ENCODE assay signal across 9 mouse cellular contexts in the genomic region with DNA sequence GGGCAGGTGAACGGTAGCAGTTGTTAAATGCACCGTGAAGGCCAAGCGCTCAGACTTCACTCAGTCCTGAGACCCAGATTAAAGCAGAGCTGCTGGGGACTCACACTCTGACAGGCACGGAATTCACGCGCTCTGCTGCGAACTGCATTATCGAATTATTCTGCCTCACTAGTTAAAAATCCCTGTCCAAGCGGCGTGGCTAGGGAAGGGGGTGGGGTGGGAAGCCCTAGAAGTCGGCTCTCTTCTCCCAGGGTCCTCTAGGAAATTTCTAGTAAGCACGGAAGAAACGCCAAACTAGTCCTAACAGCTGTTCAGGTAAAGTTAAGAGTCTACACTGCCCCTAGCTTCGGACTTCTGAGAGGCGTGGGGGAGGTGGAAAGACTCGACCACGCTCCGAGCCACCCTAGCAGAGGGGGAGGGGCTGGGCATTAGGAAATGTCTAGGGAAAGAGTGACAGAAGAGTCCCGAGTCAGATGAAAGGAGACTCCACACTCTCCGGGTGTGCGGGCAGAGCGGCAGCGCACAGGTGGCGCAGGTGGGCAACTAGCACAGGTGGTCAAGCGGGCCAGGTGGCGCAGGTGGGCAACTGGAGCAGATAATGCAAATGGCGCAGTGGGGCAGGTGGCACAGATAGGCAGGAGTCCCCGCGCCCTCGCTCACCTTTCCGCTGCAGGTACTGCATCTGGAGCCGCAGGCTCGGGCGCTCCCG. TPM values are rescaled to one million over a fixed set of nuclear protein-coding genes. Genes with fewer than 3 reads are reported as not detected.
DNase-seq lines count a peak whose midpoint lies in the region; ATAC-seq and TF ChIP-seq lines count a peak whose summit lies in the region.
"Had no signal": no experiment of that assay in that cellular context is flagged by ENCODE, and none has a peak within 500 bp of the region (broad histone marks: within the 10 kb centered on the region; RNA-seq: fewer than 3 reads in every experiment).

No protein-coding gene starts in this region.

- no peak for TF ChIP-seq CTCF in layer of hippocampus, adult 2 months (conservative IDR thresholded peaks at IDR 0.05)
- TF ChIP-seq CTCF in brain, embryonic 14.5 days (IDR thresholded peaks at IDR 0.05; ENCODE audit: borderline replicate concordance, extremely low read depth, insufficient read depth, insufficient read length), result no peak

- H3K9ac ChIP-seq in heart, embryonic 14.5 days (ENCODE audit: low read length), result peak overlapping the region; percentile 74
- peak overlapping the region; percentile 49; the same call in 1 of the 2 replicates for H3K9ac ChIP-seq in midbrain, embryonic 12.5 days (replicated peaks)

- no peak overlapping the region for H3K27ac ChIP-seq in layer of hippocampus, adult 2 months
- peak overlapping the region; percentile 46 to 59; a peak in 3 of 4 replicates for H3K27ac ChIP-seq in heart, embryonic 14.5 days (replicated peaks in 1 of 2; ENCODE audit: control insufficient read depth in 1 of 2, insufficient read depth in 1 of 2, low read depth in 2 of 2, low read length in 2 of 2)
- no peak overlapping the region for H3K27ac ChIP-seq in midbrain, embryonic 12.5 days (replicated peaks)

- peaks cover 8 to 20% of the 10 kb centered on the region in 2 experiments; a peak in 3 of 4 replicates for H3K4me1 ChIP-seq in heart, embryonic 14.5 days (ENCODE audit: control insufficient read depth in 2 of 2, insufficient read depth in 2 of 2, low read length in 2 of 2)
- peaks cover 14% of the 10 kb centered on the region for H3K4me1 ChIP-seq in midbrain, embryonic 12.5 days

- no peaks in the 10 kb centered on the region for H3K9me3 ChIP-seq in heart, embryonic 14.5 days (ENCODE audit: control insufficient read depth, low read length)
- H3K9me3 ChIP-seq in midbrain, embryonic 12.5 days, result no peaks in the 10 kb centered on the region

- peak overlapping the region; percentile 99 for H3K4me2 ChIP-seq in heart, embryonic 14.5 days (ENCODE audit: low read length)
- peak overlapping the region; percentile 95 for H3K4me2 ChIP-seq in midbrain, embryonic 12.5 days (replicated peaks)

- WGBS in heart, embryonic 14.5 days, result 2% methylated on average over 35 of the region's 35 CpGs
- WGBS in midbrain, embryonic 12.5 days, result under 1% methylated on average over 34 of the region's 35 CpGs

- 0 out of 2 replicates have a peak, but pooled peaks cover 6% of the 10 kb centered on the region for H3K27me3 ChIP-seq in heart, embryonic 14.5 days (ENCODE audit: control insufficient read depth, insufficient read depth, low read length)
- H3K27me3 ChIP-seq in midbrain, embryonic 12.5 days, result peaks cover 38% of the 10 kb centered on the region
- H3K27me3 ChIP-seq: Patski had no signal

- no peak for TF ChIP-seq POLR2A in brain, embryonic 14.5 days (IDR thresholded peaks at IDR 0.05; ENCODE audit: borderline replicate concordance, extremely low read depth, insufficient read depth, insufficient read length, poor library complexity, severe bottlenecking)

- H3K36me3 ChIP-seq in heart, embryonic 14.5 days (ENCODE audit: control insufficient read depth, insufficient read depth, low read length), result no peaks in the 10 kb centered on the region
- H3K36me3 ChIP-seq in midbrain, embryonic 12.5 days, result no peaks in the 10 kb centered on the region

- H3K4me3 ChIP-seq in layer of hippocampus, adult 2 months, result peak overlapping the region; percentile 57
- peak overlapping the region; percentile 53 to 74 for H3K4me3 ChIP-seq in heart, embryonic 14.5 days (ENCODE audit: control insufficient read depth in 1 of 2, insufficient read depth in 1 of 2, low read depth in 1 of 2, low read length in 2 of 2)
- peak overlapping the region; percentile 53 for H3K4me3 ChIP-seq in midbrain, embryonic 12.5 days

- no peak for DNase-seq in layer of hippocampus, adult 2 months (ENCODE audit: low spot score in 2 of 2)
- DNase-seq in layer of hippocampus, adult 11-12 months (ENCODE audit: low spot score), result no peak
- DNase-seq in brain, embryonic 14.5 days (ENCODE audit: low read depth), result peak; percentile 67
- peak; percentile 22 to 51 for DNase-seq in kidney, postnatal 25 days
- no peak for DNase-seq in right cerebral cortex, postnatal 4 days
- DNase-seq in gastrocnemius, adult 8-10 months (ENCODE audit: low spot score in 2 of 2), result no peak

- no peak; the same call in 1 of the 2 replicates for ATAC-seq in heart, embryonic 14.5 days (ENCODE audit: insufficient number of reproducible peaks, insufficient read depth, low FRiP score, low read depth)
- ATAC-seq in midbrain, embryonic 12.5 days (ENCODE audit: low FRiP score, low read depth), result peak; percentile 74

RNA-seq across cellular contexts. Expression of gene Tbc1d30, which starts 0.6 kb away (rescaled TPM):
- total RNA-seq in layer of hippocampus, adult 2 months (2021), result 10 to 100 TPM; 37.0 to 37.2 TPM
- polyA plus RNA-seq in brain, embryonic 14.5 days (2012; rRNA removed), result 13.9 and 25.1 TPM in 2 replicates
- polyA plus RNA-seq in heart, embryonic 14.5 days (2014; fragmentation: Nextera tagmentation; extraction: Ambion mirVana), result 2.1 and 2.4 TPM in 2 replicates
- 4.3 and 5.4 TPM in 2 replicates for polyA plus RNA-seq in midbrain, embryonic 12.5 days (2016; fragmentation: Nextera tagmentation; extraction: Ambion mirVana)
- total RNA-seq in gastrocnemius, adult 8-10 months (2022), result under 1 TPM; 0.19 to 0.53 (median 0.32) TPM

RNA-seq across cellular contexts. Expression of gene Gns, which starts 14.4 kb away (rescaled TPM):
- total RNA-seq in layer of hippocampus, adult 2 months (2021), result 10 to 100 TPM; 78.8 to 83.5 TPM
- 23.7 and 42.6 TPM in 2 replicates for polyA plus RNA-seq in brain, embryonic 14.5 days (2012; rRNA removed)
- 39.0 and 40.8 TPM in 2 replicates for polyA plus RNA-seq in heart, embryonic 14.5 days (2014; fragmentation: Nextera tagmentation; extraction: Ambion mirVana)
- 40.6 and 42.1 TPM in 2 replicates for polyA plus RNA-seq in midbrain, embryonic 12.5 days (2016; fragmentation: Nextera tagmentation; extraction: Ambion mirVana)
- 10 to 100 TPM; 24.0 to 30.4 (median 28.8) TPM for total RNA-seq in gastrocnemius, adult 8-10 months (2022)

Comparison
In these comparisons a context has a peak if more than half of its experiments do, and no peak if none do; other contexts are left out.
1. DNase-seq: peak in brain, embryonic 14.5 days (single experiment) and kidney, postnatal 25 days (2 of 2); none in layer of hippocampus, adult 2 months (0 of 2), layer of hippocampus, adult 11-12 months (single experiment), right cerebral cortex, postnatal 4 days (single experiment) and gastrocnemius, adult 8-10 months (0 of 2).
2. H3K27ac ChIP-seq: peak in heart, embryonic 14.5 days (2 of 2); none in layer of hippocampus, adult 2 months (single experiment) and midbrain, embryonic 12.5 days (single experiment).
3. Peak in every context shown above with its lines, with median percentiles within 50 percentile points of each other: H3K4me3 ChIP-seq.